Mouse (Mus musculus) kidney, postnatal 25 days (tissue): ENCODE measurements around the gene Cnnm3.
A peak's percentile ranks its signal among the peaks of the same experiment; 100 is the strongest.
"Not testable (repeated sequence)": the region's sequence is repeated elsewhere in the genome, so short reads cannot be mapped to it uniquely, and the experiment has no call there.

Source experiments
- DNase-seq, 2 experiments: peaks; one replicate each; pipeline ENCODE4 v3.0.0; 2021; ENCODE audit warnings: mixed read lengths in 2 of 2

The Cnnm3 gene

GRCm38 (mm10) chr1:36536783-36537182 lies 25.1 kb downstream of the Cnnm3 start, which contains the start of gene Ankrd23:
Ankrd23 (minus strand) TSS chr1:36536883.
- DNase-seq = not testable (repeated sequence)

GRCm38 (mm10) chr1:36538727-36539126 lies 27.1 kb downstream of the Cnnm3 start:
- no peak for DNase-seq

- DNase-seq = peak; percentile 88 to 98
These were observed 27.5 kb downstream of the Cnnm3 start, which contains the start of gene Gm42417 for GRCm38 (mm10) chr1:36539186-36539585. Gm42417 (minus strand) TSS chr1:36539429.

GRCm38 (mm10) chr1:36540132-36540531 lies 28.5 kb downstream of the Cnnm3 start:
- DNase-seq = no peak

GRCm38 (mm10) chr1:36540807-36541206 lies 29.1 kb downstream of the Cnnm3 start:
- no peak for DNase-seq

GRCm38 (mm10) chr1:36541844-36542243 lies 30.2 kb downstream of the Cnnm3 start:
- DNase-seq = no peak

GRCm38 (mm10) chr1:36542925-36543324 lies 31.3 kb downstream of the Cnnm3 start:
- DNase-seq = no peak

- DNase-seq = no peak
These were observed 33.7 kb downstream of the Cnnm3 start for GRCm38 (mm10) chr1:36545382-36545781.

GRCm38 (mm10) chr1:36545845-36546600 lies 34.4 kb downstream of the Cnnm3 start:
- peak in 1 of 2 experiments; percentile 46 for DNase-seq

- DNase-seq = peak; percentile 99
These were observed 35.3 kb downstream of the Cnnm3 start, which contains the start of gene Ankrd39 for GRCm38 (mm10) chr1:36546888-36547471. Ankrd39 (minus strand) TSS chr1:36547445.

GRCm38 (mm10) chr1:36547981-36548598 lies 36.4 kb downstream of the Cnnm3 start:
- DNase-seq = peak; percentile 69 to 74

- no peak for DNase-seq
These were observed 37.1 kb downstream of the Cnnm3 start for GRCm38 (mm10) chr1:36548771-36549170.

- DNase-seq = no peak
These were observed 37.8 kb downstream of the Cnnm3 start for GRCm38 (mm10) chr1:36549491-36549890.

GRCm38 (mm10) chr1:36550075-36550863 lies 38.6 kb downstream of the Cnnm3 start:
- no peak for DNase-seq

GRCm38 (mm10) chr1:36551904-36552303 lies 40.2 kb downstream of the Cnnm3 start:
- no peak for DNase-seq

- DNase-seq = no peak
These were observed 40.8 kb downstream of the Cnnm3 start for GRCm38 (mm10) chr1:36552506-36552905.

- peak; percentile 57 to 83 for DNase-seq
These were observed 43.1 kb downstream of the Cnnm3 start for GRCm38 (mm10) chr1:36554633-36555399.

GRCm38 (mm10) chr1:36555798-36556395 lies 44.2 kb downstream of the Cnnm3 start:
- peak in 1 of 2 experiments; percentile 31 for DNase-seq

GRCm38 (mm10) chr1:36556553-36557456 lies 45.1 kb downstream of the Cnnm3 start:
- peak; percentile 91 to 93 for DNase-seq

- DNase-seq = peak; percentile 87 to 92
These were observed 45.9 kb downstream of the Cnnm3 start for GRCm38 (mm10) chr1:36557457-36558011.
